Mouse (Mus musculus): ENCODE measurements around the gene Zkscan4. TPM values are rescaled to one million over a fixed set of nuclear protein-coding genes. Genes with fewer than 3 reads are reported as not detected.

The Zkscan4 gene
- polyA plus RNA-seq (2015; fragmentation: Nextera tagmentation; extraction: Ambion mirVana), result 3.8 and 4.9 TPM in 2 replicates

DNA sequence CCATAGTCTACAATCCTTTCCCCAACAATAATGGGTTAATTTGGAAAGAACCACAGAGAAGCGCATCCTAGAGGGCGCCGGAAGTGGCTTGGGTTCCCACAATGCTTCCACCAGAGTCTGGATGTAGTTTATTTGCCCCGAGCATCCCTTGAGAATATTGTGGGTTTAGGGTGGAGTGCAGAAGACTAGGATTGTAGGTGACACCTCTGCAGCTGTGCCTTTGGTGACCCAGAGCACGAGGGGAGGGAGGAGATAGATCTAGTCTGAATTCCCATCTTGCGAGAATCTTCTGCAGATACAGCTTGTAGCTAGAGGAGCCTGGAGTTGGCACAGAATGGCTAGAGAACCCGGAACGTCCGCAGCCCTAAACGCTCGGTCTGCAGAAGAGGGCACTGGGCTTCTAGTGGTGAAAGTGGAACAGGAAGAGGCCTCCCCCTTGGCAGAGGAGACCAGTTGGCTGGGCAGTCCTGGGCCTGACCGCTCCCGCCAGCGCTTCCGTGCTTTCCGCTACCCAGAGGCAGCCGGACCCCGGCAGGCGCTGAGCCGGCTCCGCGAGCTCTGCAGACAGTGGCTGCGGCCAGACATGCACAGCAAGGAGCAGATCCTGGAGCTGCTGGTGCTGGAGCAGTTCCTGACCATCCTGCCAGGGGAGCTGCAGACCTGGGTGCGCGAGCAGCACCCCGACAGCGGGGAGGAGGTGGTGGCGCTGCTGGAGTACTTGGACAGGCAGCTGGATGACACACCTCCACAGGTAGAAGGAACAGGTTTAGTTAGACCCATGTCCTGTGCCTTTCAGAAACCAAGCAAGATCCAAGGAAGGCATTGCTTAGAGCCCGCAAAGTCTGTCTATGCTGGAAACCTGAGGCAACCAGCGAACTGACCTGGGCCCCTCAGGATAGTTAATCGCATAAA, at the start of gene Zkscan4, which contains the start of gene Gm10065:
TSS of gene Zkscan4 (plus strand) at position 149 of the 912 bp plus-strand sequence.
TSS of gene Gm10065 (minus strand) at position 683 of the 912 bp plus-strand sequence.

DNA sequence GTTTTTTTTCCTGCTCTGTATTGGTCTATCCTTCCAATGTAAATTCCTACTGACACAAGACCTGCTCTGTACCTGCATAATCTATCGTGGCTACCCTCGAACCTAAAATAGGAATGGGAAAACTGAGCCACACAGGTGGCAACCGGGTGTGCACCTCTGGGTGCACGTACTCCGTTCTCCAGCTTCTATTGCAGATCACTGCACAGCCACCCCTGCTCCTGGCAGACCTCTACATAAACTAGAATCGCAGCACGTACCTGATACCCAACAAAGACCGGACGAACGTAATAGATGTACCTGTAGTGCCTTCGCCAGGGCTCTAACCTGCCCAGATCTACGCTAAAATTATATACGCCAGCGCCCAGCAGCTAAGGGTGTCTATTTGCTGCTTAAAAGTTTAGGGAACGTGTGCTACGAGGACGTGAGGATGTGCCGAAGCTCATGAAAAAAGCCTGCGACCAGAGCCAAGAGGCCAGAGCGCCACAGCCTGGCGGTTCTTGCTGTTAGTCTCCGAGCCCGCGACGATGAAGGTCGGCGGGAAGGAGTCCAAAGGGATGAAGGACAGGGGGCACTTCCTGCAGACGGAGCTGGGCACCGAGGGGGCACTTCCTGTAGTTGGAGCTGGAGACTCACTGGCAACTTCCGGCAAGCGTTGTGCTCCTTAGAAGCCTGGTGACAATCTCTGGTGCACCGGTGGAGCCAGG, 38.1 kb upstream of the Zkscan4 start, which contains the start of gene Pgbd1:
TSS of gene Pgbd1 (minus strand) at position 556 of the 704 bp plus-strand sequence.

GRCm38 (mm10) chr13:21453449-21453848, 25.3 kb upstream of the Zkscan4 start, which contains the start of gene Zscan26:
Gene Zscan26 (minus strand): TSS chr13:21453730.

GRCm38 (mm10) chr13:21468061-21469019, 10.4 kb upstream of the Zkscan4 start, which contains the start of gene Nkapl:
Gene Nkapl (minus strand): TSS chr13:21468509.

DNA sequence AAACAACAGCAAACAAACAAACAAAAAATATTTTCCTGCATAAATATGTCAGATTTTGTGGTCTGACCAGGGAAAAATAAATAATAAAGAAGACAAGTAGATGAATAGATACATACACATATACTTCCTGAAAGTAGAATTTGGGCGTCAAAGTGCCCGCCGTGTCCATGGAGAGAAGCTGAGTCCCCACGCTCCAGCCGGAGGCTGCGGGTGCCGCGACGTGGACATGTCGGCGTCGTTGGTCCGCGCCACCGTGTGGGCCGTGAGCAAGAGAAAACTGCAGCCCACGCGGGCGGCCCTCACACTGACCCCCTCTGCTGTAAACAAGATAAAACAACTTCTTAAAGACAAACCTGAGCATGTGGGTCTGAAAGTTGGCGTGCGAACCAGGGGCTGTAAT, 16.4 kb downstream of the Zkscan4 start, which contains the start of gene AK157302:
TSS of gene AK157302 (plus strand) at position 144 of the 400 bp plus-strand sequence.

DNA sequence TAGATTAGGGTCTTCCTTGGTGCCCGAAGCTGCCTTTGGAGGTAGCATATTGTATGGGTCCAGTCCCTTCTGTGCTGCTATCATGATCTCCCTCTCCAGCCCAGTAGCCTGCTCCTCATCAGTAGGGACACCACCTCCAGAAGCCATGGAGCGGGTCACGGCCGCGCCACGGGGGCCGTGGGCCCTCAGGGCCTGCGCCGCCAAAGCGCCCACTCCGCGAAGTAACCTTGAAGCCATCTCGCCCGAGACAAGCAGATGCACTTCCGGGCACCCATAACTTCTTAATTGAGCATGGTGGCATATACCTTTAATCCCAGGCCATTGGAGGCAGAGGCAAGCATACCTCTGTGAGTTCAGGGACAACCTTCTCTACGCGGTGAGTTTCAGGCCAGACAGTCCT, 22.5 kb downstream of the Zkscan4 start, which contains the start of gene Gm11273:
TSS of gene Gm11273 (minus strand) at position 237 of the 400 bp plus-strand sequence.

DNA sequence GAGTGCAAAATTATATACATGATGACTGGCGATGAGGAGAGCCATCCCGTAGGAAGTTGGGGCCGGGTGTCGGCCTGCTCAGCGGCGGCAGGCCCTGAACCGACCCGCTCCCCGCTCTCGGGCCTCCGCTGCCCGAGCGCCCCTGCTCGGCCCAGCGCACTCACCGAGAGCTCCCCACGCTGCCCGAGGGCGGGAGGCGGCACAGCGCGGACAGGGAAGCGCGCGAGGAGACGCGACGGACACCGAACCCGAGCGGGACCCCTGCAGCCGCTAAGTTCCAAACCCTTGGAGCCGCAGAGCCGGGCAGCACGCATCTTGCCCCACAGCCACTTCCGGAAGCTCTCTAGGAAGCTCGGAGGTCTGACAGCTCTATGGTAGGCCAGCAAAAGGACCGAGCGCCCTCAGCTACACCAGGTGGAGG, 52.1 kb downstream of the Zkscan4 start, which contains the start of gene Zkscan8:
TSS of gene Zkscan8 (minus strand) at position 340 of the 421 bp plus-strand sequence.

Small RNAs within 50 kb of the gene (microRNA-seq; reads per million reads assigned to microRNA genes)
- not detected for gene Mir1896 (ENCODE audit: borderline replicate concordance, insufficient number of aligned reads)

Other genes starting within 250 kb of the Zkscan4 start
- gene Gpx5, start 186.2 kb upstream of the Zkscan4 start, polyA plus RNA-seq (2015; fragmentation: Nextera tagmentation; extraction: Ambion mirVana), result not detected in 2 replicates
- 0.39 and 0.66 TPM in 2 replicates for gene Gpx6, start 166.8 kb upstream of the Zkscan4 start, polyA plus RNA-seq (2015; fragmentation: Nextera tagmentation; extraction: Ambion mirVana)
- gene Olfr1367, start 132.0 kb upstream of the Zkscan4 start, polyA plus RNA-seq (2015; fragmentation: Nextera tagmentation; extraction: Ambion mirVana), result not detected in 2 replicates
- 7.4 and 7.8 TPM in 2 replicates for gene Zscan12, start 116.1 kb upstream of the Zkscan4 start, polyA plus RNA-seq (2015; fragmentation: Nextera tagmentation; extraction: Ambion mirVana)
- 48.8 and 70.7 TPM in 2 replicates for gene Zkscan3, start 76.2 kb upstream of the Zkscan4 start, polyA plus RNA-seq (2015; fragmentation: Nextera tagmentation; extraction: Ambion mirVana)
- gene Pgbd1, start 37.8 kb upstream of the Zkscan4 start, polyA plus RNA-seq (2015; fragmentation: Nextera tagmentation; extraction: Ambion mirVana), result 1.1 and 2.0 TPM in 2 replicates
- 16.3 and 24.7 TPM in 2 replicates for gene Zscan26, start 25.2 kb upstream of the Zkscan4 start, polyA plus RNA-seq (2015; fragmentation: Nextera tagmentation; extraction: Ambion mirVana)
- gene Nkapl, start 10.4 kb upstream of the Zkscan4 start, polyA plus RNA-seq (2015; fragmentation: Nextera tagmentation; extraction: Ambion mirVana), result 2.3 and 2.4 TPM in 2 replicates
- gene Gm10065, start 534 bp downstream of the Zkscan4 start, polyA plus RNA-seq (2015; fragmentation: Nextera tagmentation; extraction: Ambion mirVana), result not detected in 2 replicates
- 0.35 and 0.41 TPM in 2 replicates for gene AK157302, start 16.3 kb downstream of the Zkscan4 start, polyA plus RNA-seq (2015; fragmentation: Nextera tagmentation; extraction: Ambion mirVana)
- 6.0 and 10.4 TPM in 2 replicates for gene Gm11273, start 22.5 kb downstream of the Zkscan4 start, polyA plus RNA-seq (2015; fragmentation: Nextera tagmentation; extraction: Ambion mirVana)
- 2.2 and 2.6 TPM in 2 replicates for gene Zkscan8, start 52.2 kb downstream of the Zkscan4 start, polyA plus RNA-seq (2015; fragmentation: Nextera tagmentation; extraction: Ambion mirVana)
- gene Olfr1366, start 63.9 kb downstream of the Zkscan4 start, polyA plus RNA-seq (2015; fragmentation: Nextera tagmentation; extraction: Ambion mirVana), result not detected in 2 replicates
- gene Olfr1535, start 81.0 kb downstream of the Zkscan4 start, polyA plus RNA-seq (2015; fragmentation: Nextera tagmentation; extraction: Ambion mirVana), result not detected in 2 replicates
- gene Olfr1364, start 102.9 kb downstream of the Zkscan4 start, polyA plus RNA-seq (2015; fragmentation: Nextera tagmentation; extraction: Ambion mirVana), result not detected in 2 replicates
- gene Olfr1362, start 135.1 kb downstream of the Zkscan4 start, polyA plus RNA-seq (2015; fragmentation: Nextera tagmentation; extraction: Ambion mirVana), result not detected in 2 replicates
- not detected in 2 replicates for gene Olfr11, start 163.6 kb downstream of the Zkscan4 start, polyA plus RNA-seq (2015; fragmentation: Nextera tagmentation; extraction: Ambion mirVana)
- not detected in 2 replicates for gene Olfr1361, start 184.5 kb downstream of the Zkscan4 start, polyA plus RNA-seq (2015; fragmentation: Nextera tagmentation; extraction: Ambion mirVana)
- gene Olfr1360, start 198.5 kb downstream of the Zkscan4 start, polyA plus RNA-seq (2015; fragmentation: Nextera tagmentation; extraction: Ambion mirVana), result not detected in 2 replicates
- gene Olfr1359, start 219.2 kb downstream of the Zkscan4 start, polyA plus RNA-seq (2015; fragmentation: Nextera tagmentation; extraction: Ambion mirVana), result not detected in 2 replicates
- gene Hist1h2bl, start 237.2 kb downstream of the Zkscan4 start, polyA plus RNA-seq (2015; fragmentation: Nextera tagmentation; extraction: Ambion mirVana), result 1.4 TPM in 1 of 2 replicates, not detected in the other
- 6.6 and 14.9 TPM in 2 replicates for gene Hist1h2ai, start 237.5 kb downstream of the Zkscan4 start, polyA plus RNA-seq (2015; fragmentation: Nextera tagmentation; extraction: Ambion mirVana)
- gene Hist1h3h, start 238.8 kb downstream of the Zkscan4 start, polyA plus RNA-seq (2015; fragmentation: Nextera tagmentation; extraction: Ambion mirVana), result 0.38 and 2.1 TPM in 2 replicates
- gene Hist1h2bm, start 243.1 kb downstream of the Zkscan4 start, polyA plus RNA-seq (2015; fragmentation: Nextera tagmentation; extraction: Ambion mirVana), result 1.1 and 1.3 TPM in 2 replicates